Mouse (Mus musculus) activated CD4-positive, CD25-positive, alpha-beta regulatory T cell, adult 4 months (primary cell): ENCODE measurements around the gene Gm20388. TPM values are rescaled to one million over a fixed set of nuclear protein-coding genes. Genes with fewer than 3 reads are reported as not detected.

Experiments used
- ATAC-seq: one replicate; pipeline ENCODE4 v1.8.0; 2017
- polyA plus RNA-seq, 2 experiments: library from polyadenylated mRNA; unstranded; fragments of 100-300 nt; shearing (Covaris generic); gene quantifications; one replicate each; pipeline ENCODE4 v1.2.1; 2017

Gm20388 gene
- polyA plus RNA-seq, 2 experiments from 2014 or later: 9.9 to 12.3 TPM

DNA sequence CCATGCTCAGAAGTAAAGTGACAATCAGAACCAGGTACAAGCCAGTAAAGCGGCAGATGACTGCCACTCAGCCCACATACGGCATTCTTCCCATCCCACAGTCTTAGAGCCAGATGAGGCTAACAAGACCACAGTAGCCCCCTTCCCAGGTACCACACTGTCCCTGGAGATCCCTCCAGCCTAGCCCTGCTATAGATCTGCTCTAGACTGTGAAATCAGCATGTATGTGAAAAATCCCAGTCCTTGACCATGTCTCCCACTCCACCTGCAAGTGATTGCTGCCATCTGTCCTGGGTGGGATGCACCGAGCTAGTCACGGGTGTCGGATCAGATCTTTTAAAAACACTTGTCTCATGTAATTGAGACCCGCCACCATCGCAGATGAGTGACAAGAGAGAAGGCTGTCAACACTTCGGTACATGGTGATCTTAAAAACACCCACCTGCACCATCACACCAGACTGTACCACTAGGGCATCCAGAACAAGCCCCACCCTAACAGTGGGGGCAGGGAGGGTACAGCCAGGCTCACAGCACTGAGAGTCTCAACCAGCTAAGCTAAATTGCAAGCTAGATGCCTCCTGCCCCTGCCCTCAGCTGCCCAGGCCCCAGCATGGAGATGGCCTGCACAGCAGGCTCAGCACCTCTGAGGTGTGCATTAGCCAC lies 669.8 kb downstream of the Gm20388 start:
- no peak for ATAC-seq

DNA sequence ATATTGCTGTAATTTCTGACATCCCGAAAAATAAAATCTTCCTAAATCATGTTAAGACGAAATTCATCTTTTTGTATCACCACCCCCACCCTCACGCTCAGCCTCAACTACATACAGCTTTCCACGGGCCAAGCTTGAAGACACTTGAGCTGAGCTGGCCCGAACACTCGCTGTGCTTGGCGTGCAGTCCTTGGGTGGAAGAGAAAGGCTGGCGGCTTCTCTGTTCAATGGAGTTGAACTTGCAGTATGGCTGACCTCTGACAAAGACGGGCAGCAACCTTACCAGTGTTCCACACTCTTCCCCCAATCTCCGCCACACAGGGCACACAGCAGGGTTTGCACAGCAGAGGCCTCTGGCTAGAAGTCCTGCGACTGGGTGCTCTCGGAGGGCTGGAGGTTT lies 670.7 kb downstream of the Gm20388 start:
- no peak for ATAC-seq

DNA sequence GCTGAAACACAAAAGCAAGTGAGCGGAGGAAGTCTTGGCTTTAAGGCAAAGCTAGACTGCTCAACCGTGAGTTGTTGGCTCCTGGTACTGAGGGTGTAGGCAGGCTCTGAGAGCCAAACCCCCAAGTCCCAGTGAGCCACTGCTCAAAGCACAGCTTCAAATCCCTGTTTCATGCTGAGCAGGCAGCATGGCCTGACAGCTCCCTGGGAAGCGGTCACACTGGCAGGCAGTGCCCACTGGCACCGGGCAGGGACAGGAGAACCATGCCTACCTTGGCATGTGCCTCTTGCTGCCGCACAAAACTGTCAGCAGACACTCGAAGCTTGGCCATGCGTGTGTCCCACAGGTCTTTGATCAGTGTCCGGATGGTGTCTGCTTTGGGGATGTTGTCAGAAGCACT lies 671.2 kb downstream of the Gm20388 start:
- no peak for ATAC-seq

DNA sequence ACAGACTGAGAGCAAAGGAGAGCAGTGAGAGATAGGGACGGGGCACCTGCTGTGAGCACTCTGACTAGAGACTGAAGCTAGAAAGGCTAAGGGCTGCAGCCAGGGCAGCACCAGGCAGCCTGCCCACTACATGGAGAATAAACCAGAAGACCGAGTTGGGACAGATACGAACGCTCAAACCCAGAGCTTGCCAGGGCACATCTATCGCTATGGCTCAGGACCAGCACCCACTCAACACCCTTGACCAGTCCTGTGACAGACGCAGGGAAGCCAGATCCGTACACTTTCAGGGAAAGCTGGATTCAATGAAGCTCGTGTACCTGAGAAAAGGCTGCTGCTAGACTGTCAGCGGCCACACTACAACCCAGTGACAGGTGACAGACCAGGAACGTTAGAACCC lies 674.9 kb downstream of the Gm20388 start:
- no peak for ATAC-seq

DNA sequence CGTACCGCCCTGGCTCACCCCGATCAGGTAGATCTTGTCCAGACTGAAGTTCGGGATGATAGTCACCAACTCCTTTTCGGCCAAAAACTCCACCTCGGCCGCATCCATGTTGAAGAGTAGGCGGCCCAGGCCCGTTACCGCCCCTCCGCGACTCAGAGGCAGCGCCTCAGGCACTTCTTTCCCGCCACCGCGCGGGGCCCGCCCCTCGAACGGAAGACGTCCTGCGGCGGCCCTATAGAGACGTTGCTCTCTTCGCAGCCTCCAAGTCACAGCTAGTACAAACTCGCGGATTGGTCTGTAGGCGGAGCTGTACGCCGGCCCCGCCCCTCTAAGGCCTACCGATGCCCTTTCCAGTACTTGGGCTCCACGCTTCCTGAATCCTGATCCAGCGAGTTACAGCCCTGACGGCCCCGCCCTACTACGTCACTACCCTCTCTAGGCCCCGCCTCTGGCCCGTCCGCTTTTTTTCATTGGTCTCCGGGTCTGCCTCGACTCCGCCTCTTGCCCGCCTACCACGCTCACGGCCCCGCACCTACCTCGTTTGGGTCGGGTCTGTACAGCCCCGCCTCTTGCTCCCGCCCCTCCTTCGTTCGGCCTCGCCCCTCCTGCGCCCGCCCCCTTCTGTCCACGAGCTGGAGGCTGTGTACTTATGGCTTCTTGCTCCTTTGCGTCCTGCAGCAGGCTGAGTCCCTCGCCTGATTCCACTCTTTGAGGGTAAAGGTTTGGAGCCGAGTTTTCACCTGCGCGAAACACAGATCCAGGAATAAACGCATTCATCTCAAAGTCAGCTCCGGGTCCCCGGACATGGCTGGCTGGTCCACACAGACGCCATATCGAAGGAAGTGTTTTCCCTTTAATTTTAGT lies 678.5 kb downstream of the Gm20388 start, which contains the start of gene Gins2:
TSS of gene Gins2 (minus strand) at position 397 of the 864 bp plus-strand sequence.
- ATAC-seq: peak; percentile 96

DNA sequence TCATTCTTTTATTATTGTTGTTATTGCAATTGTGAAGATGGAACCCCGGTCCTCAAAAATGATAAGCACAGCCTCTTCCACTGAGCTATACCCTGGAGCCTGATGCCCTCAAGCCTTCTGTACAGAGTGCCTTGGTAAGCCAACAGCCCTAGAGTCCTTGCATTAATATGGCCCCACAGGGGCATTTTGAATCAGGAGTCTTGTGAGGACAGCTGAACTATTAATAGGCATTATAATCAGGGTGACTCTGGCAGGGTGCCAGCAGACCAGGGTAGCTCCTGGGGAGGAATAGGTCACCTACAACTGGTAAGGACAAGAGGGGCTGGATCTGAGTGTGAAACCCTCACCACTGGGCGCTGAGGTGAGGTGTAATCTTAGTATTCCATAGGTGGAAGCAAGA lies 679.3 kb downstream of the Gm20388 start:
- no peak for ATAC-seq

DNA sequence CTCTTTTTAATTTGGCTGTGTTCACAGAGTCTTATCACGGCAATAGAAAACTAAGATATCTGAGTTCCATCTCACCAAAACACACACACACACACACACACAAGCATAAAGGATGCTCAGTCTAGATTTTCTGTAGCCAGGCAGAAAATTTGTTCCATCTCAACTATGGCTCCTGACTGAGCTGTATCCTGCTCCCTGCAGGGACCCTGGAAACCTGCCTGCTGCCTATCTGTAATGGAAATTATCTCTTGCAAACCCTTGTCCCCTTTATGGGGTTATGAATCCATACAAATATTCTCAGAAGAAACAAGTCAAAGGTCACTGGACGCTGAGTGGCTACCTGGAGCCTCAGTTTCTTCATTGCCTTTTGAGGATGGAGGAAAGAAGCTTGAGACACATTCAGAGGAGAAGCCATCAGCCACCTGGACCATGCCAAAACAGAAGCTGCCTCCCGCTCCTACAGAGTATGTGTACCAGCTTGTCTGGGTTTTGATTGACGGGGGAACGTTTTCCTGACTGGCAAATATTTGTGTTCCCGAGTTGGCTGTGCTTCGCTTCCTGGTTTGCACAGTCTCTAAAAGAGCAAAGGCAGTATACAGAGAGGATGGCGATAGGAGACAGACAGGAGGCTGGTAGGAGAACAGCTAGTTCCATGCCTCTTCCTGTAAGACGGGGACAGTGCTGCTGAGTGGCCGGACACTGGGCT lies 681.1 kb downstream of the Gm20388 start:
- no peak for ATAC-seq

DNA sequence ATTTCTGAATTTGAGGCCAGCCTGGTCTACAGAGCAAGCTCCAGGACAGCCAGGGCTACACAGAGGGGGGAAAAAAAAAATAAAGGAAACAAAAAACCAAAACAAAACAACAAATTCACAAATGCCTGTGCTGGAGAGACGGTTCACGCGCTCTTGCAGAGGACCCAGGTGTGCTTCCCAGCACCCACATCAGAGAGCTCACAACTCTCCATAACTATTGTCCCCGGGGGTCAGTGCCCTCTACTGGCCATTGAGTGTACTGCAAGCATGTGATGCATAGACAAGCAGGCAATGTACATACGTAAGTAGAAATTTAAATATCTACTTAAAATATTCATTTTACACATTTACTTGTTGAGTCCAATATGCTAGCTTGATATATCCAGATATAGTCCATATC lies 683.9 kb downstream of the Gm20388 start:
- ATAC-seq: no peak

DNA sequence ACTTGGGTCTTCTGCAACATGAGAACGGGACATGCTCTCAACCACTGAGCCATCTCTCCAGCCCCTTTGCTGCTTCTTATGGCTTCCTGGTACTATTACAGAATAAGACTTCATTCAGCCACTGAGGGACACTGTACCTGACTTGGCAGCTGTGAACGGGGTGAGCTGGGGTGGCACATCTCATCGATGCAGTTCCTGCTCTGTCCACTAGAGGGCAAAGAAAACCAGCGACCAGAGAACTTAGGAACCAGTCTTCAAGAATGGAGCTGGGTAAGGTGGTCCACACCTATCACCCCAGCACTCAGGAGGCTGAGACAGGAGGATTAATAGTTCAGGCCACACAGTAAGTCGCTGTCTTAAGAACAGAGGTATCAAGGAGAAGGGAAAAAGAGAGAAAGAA lies 685.3 kb downstream of the Gm20388 start:
- peak; percentile 61 for ATAC-seq

DNA sequence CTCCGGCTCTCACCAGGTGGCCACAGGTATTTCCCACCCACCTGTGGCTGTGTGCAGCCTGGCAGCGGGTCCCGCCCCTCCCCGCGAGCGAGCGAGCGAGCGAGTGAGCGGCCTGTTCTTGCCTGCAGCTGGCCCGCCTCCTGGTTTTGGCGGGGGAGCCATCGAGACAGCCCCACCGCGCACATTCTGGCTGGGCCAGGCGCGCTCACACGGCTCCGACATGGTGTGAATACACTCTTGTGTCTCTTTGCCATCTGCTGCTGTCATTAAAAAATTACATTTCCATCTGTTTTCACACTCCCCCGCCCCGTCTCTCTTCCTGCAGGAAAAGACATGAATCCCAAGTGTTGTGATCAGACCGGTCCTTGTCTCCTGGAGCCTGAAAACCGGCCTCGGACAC lies 687.9 kb downstream of the Gm20388 start:
- ATAC-seq: no peak

DNA sequence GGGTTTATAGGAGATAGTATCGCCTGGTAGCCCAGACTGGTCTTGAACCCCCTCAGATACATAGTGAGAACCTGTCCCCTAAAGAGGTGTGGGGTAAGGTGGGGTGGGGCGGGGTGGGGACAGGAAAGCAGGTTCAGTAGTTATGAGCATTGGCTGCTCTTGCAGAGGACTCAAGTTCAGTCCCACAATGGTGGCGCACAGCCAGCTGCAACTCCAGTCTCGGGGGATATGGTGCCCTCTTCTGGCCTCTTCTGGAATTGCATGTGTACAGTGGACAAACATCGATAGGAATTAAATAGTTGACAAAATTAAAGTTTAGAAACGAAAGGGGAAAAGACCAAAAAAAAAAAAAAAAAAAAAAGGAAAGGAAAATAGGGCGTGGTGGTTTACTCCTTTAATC lies 688.9 kb downstream of the Gm20388 start:
- no peak for ATAC-seq

DNA sequence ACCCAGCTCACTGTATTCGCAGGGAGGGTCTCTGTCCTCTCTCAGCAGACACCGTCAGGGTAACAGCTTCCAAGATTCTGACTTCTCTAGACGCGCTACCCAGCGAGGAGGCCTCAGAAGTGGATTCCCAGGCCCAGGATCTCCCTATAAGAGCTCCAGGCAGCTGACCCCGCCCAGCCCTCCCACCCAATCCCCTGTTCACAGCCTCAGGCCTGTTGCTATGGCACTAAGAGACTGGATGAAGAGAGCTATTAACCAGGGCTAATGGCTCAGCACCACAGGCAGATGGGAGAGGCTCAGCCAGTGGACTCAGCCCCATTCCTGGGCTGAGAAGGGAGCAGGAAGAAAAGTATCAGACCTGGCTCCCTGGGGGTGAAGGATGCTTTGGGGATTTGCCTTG lies 692.0 kb downstream of the Gm20388 start:
- ATAC-seq: no peak

DNA sequence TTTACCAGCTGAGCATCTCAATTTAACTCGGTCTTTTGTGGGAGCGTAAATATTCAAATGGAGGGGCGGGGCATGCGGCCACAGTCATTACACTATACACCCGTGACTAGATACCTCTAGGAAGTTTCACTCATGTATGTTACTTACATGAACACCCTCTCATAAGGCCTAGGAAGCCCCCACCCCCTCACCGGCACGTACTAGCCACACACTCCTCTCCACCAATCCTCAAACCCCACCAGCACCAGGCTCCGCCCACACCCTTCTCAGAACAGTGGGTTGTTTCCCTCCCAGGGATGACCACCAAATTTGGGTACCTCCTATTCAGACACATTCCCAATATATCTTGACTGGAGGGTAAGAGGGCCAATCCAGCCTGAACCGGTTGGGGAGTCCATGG lies 696.8 kb downstream of the Gm20388 start:
- ATAC-seq: no peak

DNA sequence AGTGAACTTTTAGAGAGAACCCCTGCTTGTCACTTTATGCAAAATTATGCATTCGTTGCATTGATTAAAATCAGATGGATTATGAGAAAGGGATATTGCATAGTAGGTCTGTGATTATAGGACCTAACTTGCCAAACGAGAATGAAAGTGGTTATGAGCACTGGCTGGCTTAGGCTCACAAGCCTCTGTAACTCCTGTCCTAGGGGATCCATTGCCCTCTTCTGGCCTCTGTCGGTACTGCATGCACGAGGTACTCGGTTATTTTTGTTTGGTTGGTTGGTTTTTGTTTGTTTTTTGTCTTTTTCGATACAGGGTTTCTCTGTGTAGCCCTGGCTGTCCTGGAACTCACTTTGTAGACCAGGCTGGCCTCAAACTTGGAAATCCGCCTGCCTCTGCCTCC lies 697.2 kb downstream of the Gm20388 start:
- ATAC-seq: peak; percentile 77

DNA sequence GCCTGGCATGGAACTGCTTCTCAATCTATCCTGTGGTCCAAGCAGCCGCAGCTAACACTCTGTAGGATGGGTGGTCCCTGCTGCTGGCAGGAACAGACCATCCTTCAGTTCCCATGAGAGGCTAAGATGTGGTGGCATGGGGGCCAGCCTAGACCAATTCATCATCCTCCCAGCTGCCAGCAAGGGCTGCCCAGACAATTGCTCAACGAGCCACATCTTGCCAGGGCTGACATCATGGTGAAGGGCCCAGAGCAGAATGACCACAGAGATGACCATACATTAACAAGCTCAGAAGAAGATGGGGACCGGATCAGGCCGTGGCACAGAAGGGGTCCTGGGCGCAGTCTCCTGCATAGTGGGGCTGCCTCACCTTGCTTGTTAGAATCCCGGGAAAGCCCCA lies 700.2 kb downstream of the Gm20388 start:
- no peak for ATAC-seq

DNA sequence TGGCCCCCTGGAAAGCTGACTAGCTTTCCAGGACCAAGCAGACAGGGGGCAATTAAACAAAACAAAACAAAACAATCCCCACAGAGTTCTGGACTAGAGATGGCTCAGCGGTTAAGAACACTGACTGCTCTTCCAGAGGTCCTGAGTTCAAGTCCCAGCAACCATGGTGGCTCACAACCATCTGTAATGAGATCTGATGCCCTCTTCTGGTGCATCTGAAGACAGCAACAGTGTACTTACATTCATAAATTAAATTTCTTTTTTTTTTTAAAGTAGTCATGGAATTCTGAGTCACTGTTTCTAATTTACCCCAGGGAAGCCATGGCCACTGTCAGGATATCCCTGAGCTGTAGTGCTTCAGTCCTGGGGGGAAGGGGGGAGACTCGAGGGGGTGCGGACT lies 703.9 kb downstream of the Gm20388 start:
- ATAC-seq: no peak

DNA sequence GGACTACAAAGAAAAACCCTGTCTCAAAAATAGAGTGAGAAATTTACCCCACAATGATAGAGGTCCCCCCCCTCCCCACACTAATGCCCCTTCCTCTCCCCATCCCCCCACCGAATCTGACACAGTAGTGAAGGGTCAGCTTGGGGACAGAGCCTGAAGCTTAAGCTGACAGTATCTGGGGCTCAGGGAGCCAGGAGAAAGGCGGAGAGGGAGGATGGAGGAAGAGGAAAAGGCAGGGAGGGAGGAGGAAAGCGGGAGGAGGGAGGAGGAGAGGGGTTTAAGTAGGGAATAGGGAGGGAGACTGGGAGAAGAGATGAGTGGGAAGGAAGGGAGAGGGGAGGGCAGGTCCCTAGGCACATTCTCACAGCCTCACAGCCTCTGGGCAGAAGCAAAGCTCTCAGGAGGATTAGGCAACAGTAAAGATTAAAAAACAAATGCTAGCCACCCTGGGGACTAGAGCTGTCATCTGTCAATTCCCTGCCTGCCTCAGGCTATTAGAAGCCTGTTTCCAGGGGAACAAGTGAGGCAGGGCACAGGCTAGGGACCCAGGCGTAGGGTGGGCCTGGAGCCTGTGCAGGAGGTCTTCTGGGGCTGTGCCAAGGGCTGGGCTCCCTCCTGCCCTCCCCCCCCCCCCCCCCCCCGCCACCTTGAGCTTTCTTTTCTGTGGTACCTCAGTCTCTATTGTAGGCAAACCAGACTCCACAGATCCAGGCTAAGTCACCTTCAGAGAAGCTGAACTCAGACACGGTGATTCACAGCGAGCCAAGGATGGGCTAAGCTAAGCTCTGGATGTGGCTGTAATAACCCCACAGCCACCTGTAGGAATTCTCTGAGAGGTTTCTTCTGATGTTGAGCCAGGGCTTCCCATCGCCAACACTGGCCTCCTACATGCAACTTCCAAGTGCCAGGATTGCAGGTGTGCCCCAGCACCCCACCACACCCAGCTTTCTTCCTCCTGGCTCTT lies 706.3 kb downstream of the Gm20388 start:
- no peak for ATAC-seq

DNA sequence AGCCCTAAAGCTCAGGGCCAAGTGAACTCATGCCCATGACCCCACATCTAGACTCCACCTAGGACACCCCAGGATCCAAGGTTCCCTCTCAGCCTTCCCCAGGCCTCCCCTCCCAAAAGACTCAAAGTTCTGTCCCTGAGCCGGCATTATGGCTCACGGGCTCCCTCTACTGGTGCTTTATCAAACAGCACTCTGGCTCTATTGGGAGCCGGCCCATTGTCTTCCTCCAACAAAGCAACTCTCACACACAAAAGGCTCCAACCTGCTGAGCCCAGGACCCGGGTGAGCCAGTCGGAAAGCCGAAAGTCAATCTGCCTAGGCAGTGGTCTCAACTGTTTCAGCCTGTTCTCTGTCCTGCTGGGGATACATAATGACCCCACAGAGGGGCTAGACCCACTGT lies 707.5 kb downstream of the Gm20388 start:
- peak; percentile 52 for ATAC-seq

DNA sequence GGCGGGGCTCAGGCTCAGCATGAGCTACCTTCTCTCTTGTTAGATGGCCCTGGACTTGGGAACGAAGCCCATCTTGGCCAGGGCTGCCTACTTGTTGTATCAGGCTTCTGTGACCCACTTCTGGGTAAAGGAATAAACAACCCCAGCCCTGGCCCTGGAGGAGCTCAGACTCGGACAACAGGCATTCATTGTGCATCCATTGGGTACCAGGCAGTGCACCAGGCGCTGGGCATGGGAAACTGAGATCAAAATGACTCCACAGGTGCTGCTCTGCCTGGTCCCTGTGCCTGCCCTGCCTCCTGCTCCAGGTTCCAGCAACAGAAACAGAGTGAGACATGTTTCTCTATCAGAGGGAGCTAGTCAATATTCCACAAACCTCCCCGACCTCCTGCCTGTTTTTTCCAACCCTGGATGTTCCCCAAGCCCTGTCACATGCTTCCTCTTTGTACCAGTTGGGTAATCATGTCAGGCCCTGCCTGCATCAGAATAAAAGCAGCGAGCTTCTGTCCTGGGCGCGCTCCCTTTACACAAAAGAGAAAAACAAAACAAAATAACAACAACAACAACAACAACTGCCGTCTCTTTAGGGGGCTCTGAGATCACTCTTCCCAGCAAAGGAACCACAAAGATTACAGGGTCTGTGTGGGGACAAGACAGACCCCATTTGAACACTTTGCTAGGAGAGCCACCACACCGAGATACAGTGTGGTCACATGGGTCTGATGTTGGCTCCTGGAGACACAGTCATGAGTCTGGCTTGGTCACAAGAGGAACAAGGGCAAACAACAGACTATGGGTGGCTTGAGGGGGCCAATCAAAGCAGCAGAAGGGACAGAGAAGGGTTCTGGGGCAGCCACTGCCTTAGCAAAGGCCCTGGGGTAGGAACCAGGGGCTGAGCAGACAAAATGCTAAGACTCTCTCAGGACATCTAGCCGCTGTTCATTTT lies 708.9 kb downstream of the Gm20388 start:
- ATAC-seq: no peak

DNA sequence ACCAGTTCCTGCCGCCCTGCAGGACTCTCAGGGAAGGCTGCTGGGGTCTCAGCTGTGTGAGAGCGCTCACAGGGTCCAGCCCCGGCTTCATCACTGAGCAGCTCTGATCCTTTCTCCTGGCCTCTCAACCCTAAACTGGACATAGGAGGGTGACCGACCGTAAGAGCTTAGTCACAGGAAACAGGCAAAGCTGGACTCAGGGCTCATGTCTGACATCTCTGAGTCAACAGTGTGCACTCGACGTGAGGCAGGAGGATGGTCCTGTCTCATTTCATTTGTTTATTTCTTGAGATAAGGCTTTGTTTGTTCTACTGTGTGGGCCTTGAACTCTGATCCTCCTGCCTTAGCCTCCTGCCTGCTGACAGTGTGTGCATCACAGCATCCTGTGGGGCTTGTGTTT lies 709.8 kb downstream of the Gm20388 start:
- no peak for ATAC-seq

DNA sequence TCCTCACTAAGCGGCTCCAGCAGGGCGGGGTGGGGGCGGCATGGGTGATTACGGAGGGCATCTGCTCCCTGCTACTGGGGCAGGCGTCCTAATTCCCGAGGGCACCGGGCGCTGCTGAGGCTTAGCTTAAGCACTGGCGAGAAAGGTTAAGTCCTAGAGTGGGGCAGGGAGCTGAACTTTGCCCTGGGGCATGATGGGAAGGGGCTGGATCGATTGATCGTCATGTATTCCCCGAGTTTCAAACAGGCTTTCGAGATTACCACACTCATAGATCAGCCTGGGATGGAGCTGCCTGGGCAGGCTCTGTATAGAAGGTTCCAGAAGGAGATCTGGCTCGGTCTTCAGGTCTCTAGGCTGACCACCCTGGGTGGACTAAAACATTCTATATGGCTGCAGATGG lies 711.5 kb downstream of the Gm20388 start:
- no peak for ATAC-seq
